Mouse (Mus musculus) urinary bladder, postnatal 25 days (tissue): ENCODE data around the gene Gm1673.

ENCODE experiments used
- DNase-seq: peaks from one replicate; pipeline ENCODE4 v3.0.0; 2022; ENCODE audit warnings: low spot score

Gm1673 gene

GRCm38 (mm10) chr5:33997829-33998504 is 14.7 kb downstream of the Gm1673 start:
- no peak for DNase-seq

- no peak for DNase-seq
Observed at GRCm38 (mm10) chr5:33998505-33998877, 15.3 kb downstream of the Gm1673 start.

GRCm38 (mm10) chr5:33999466-34000090 is 16.3 kb downstream of the Gm1673 start:
- DNase-seq: no peak

GRCm38 (mm10) chr5:34000809-34001208 is 17.6 kb downstream of the Gm1673 start:
- DNase-seq: no peak

- no peak for DNase-seq
Observed at GRCm38 (mm10) chr5:34001401-34001800, 18.2 kb downstream of the Gm1673 start.

- DNase-seq: no peak
Observed at GRCm38 (mm10) chr5:34002636-34003035, 19.4 kb downstream of the Gm1673 start.

GRCm38 (mm10) chr5:34004618-34005017 is 21.4 kb downstream of the Gm1673 start:
- no peak for DNase-seq

- no peak for DNase-seq
Observed at GRCm38 (mm10) chr5:34006832-34007231, 23.6 kb downstream of the Gm1673 start.

GRCm38 (mm10) chr5:34007392-34007941 is 24.2 kb downstream of the Gm1673 start:
- no peak for DNase-seq

GRCm38 (mm10) chr5:34014652-34015051 is 31.4 kb downstream of the Gm1673 start:
- DNase-seq: no peak

- no peak for DNase-seq
Observed at GRCm38 (mm10) chr5:34018968-34019367, 35.7 kb downstream of the Gm1673 start.

- DNase-seq: no peak
Observed at GRCm38 (mm10) chr5:34030101-34030500, 46.9 kb downstream of the Gm1673 start.

- DNase-seq: no peak
Observed at GRCm38 (mm10) chr5:34031022-34031421, 47.8 kb downstream of the Gm1673 start.

GRCm38 (mm10) chr5:34032520-34032919 is 49.3 kb downstream of the Gm1673 start:
- no peak for DNase-seq
